Mouse (Mus musculus) hindbrain, embryonic 11.5 days (tissue): ENCODE results near the gene Olfr99. TPM values are rescaled to one million over a fixed set of nuclear protein-coding genes. Genes with fewer than 3 reads are reported as not detected.

Experiments used
- ATAC-seq: fragments of 200-750 bp; cut with Nextera tagmentation; 2 replicates; pipeline ENCODE4 v1.8.0; 2017; ENCODE audit warnings: mild to moderate bottlenecking, moderate TSS enrichment, moderate library complexity; ENCODE audit not compliant: low FRiP score
- DNase-seq: peaks from one replicate; pipeline ENCODE4 v3.0.0-alpha.2; 2015; ENCODE audit warnings: low spot score
- H3K27ac ChIP-seq: fragments of 300-500 bp; sonication (generic); 2 replicates; pipeline ENCODE4 v1.5.1; 2014; ENCODE audit warnings: mild to moderate bottlenecking, low read depth, low read length
- H3K27me3 ChIP-seq: fragments of 300-500 bp; sonication (generic); 2 replicates; pipeline ENCODE4 v1.6.1; 2014; ENCODE audit warnings: mild to moderate bottlenecking, low read length, moderate library complexity, mixed read lengths; ENCODE audit not compliant: control insufficient read depth, insufficient read depth
- H3K36me3 ChIP-seq: fragments of 300-500 bp; sonication (generic); 2 replicates; pipeline ENCODE4 v1.6.1; 2014; ENCODE audit warnings: mild to moderate bottlenecking, low read length, moderate library complexity, mixed read lengths; ENCODE audit not compliant: control insufficient read depth, insufficient read depth
- H3K4me1 ChIP-seq: fragments of 300-500 bp; sonication (generic); replicated peaks from 2 replicates; pipeline ENCODE4 v1.6.1; 2014; ENCODE audit warnings: low read length, mixed read lengths; ENCODE audit not compliant: control insufficient read depth, insufficient read depth
- H3K4me2 ChIP-seq: fragments of 300-500 bp; sonication (generic); replicated peaks from 2 replicates; pipeline ENCODE4 v1.6.1; 2014; ENCODE audit warnings: mild to moderate bottlenecking, low read depth, low read length
- H3K4me3 ChIP-seq: fragments of 300-500 bp; sonication (generic); 2 replicates; pipeline ENCODE4 v1.5.1; 2014; ENCODE audit warnings: low read depth, low read length
- H3K9ac ChIP-seq: fragments of 300-500 bp; sonication (generic); 2 replicates; pipeline ENCODE4 v1.6.1; 2014; ENCODE audit warnings: low read depth, low read length
- H3K9me3 ChIP-seq: fragments of 300-500 bp; sonication (generic); 2 replicates; pipeline ENCODE4 v1.6.1; 2016; ENCODE audit warnings: low read length; ENCODE audit not compliant: control insufficient read depth
- WGBS: fragments of 180-500 bp; shearing (Covaris S2); extraction: QIAGEN DNeasy Blood & Tissue Kit; methylation state at CpG from one replicate; pipeline ENCODE4 v1.1.7; 2014; 5-methylcytosine and 5-hydroxymethylcytosine counted together
- polyA plus RNA-seq: library from polyadenylated mRNA; unstranded; fragments of >200 nt; fragmentation: Nextera tagmentation; extraction: Ambion mirVana; gene quantifications from 2 replicates; pipeline ENCODE4 v1.2.1, GENCODE M21; 2014

The Olfr99 gene
- polyA plus RNA-seq = not detected in 2 replicates

DNA sequence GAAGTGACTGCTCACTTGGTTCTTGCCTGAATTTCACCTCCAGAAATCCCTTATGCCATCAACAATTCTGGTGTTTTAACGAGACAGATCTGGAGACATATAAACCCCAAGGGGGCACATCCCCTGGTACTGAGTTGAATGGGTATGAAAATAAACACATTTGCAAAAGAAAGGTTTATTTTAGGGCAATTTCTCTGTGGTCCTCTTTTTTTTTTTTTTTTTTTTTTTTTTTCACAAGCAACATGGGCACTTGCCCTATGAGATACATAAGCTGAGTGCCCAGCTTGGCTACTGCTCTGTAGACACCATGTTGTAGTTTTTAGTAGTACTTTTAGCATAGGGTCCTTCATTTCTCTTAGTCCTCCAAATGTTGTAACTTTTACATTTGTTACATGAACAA is at the start of gene Olfr99:
Gene Olfr99 (minus strand): TSS at position 101 of the 400 bp plus-strand sequence.
- H3K36me3 ChIP-seq = no peaks in the 10 kb centered on the region
- no peaks in the 10 kb centered on the region for H3K9me3 ChIP-seq
- H3K27me3 ChIP-seq = no peaks in the 10 kb centered on the region
- DNase-seq = no peak
- 79% methylated on average over 1 of the region's 1 CpGs for WGBS
- ATAC-seq = no peak
- H3K9ac ChIP-seq = no peak within 1 kb of the TSS
- H3K4me2 ChIP-seq = no peak within 1 kb of the TSS
- no peak within 1 kb of the TSS for H3K4me3 ChIP-seq
- no peak within 1 kb of the TSS for H3K27ac ChIP-seq
- no peaks in the 10 kb centered on the region for H3K4me1 ChIP-seq

DNA sequence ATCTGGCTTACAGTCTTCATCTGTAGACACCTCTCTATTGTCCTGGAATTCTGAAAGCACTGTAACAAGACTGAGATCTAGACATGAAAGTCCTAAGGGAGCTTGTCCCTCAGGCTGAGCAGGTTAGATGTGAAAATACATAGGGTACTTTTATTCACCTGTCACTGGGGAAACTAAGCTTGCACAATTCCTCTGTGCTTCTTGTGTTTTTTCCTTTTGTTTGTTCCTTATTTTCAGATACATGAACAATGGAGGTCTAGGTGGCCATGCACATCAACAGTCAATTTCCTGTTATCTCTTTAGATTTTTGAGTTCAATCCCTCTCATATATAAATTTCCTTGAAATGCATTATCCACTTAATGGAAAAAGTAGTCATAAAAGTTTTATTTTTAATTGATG is 33.7 kb upstream of the Olfr99 start, which contains the start of gene Olfr102:
Gene Olfr102 (minus strand): TSS at position 101 of the 400 bp plus-strand sequence.
- no peaks in the 10 kb centered on the region for H3K4me1 ChIP-seq
- H3K9me3 ChIP-seq = no peaks in the 10 kb centered on the region
- no peaks in the 10 kb centered on the region for H3K36me3 ChIP-seq
- no peak within 1 kb of the TSS for H3K9ac ChIP-seq
- no peaks in the 10 kb centered on the region for H3K27me3 ChIP-seq
- H3K4me2 ChIP-seq = no peak within 1 kb of the TSS
- no peak within 1 kb of the TSS for H3K27ac ChIP-seq
- DNase-seq = no peak
- no peak within 1 kb of the TSS for H3K4me3 ChIP-seq
- no peak for ATAC-seq

DNA sequence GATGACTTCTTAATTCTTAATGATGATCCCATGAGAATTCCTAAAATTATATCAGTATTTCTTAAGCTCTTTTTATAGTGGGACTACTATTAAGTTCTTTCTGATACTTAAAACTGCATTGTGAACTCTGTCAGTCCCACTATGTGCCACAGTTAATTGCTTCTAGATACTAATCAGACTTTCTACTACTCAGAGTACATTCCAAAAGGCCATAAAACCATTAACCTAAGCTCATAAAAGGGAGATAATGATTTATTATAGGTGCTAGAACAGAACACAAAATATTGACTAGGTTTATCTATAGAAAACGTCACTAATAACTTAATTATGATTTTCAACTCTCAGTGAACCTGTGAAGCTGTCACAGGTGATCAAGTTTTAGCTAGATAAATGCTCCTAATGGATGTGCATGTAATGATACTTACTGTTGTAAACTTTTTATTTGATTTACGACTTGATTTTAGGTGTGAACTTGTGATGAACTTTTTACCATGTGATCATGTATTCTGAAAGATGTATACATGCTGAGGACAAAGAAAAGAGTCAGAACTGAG is 27.0 kb upstream of the Olfr99 start:
- DNase-seq = no peak
- no peak for ATAC-seq
- no peaks in the 10 kb centered on the region for H3K36me3 ChIP-seq
- H3K27ac ChIP-seq = no peak overlapping the region
- H3K27me3 ChIP-seq = no peaks in the 10 kb centered on the region
- H3K4me3 ChIP-seq = no peak overlapping the region
- H3K4me1 ChIP-seq = no peaks in the 10 kb centered on the region
- no peak overlapping the region for H3K4me2 ChIP-seq
- no peak overlapping the region for H3K9ac ChIP-seq
- H3K9me3 ChIP-seq = no peaks in the 10 kb centered on the region
- 50% methylated on average over 2 of the region's 2 CpGs for WGBS

DNA sequence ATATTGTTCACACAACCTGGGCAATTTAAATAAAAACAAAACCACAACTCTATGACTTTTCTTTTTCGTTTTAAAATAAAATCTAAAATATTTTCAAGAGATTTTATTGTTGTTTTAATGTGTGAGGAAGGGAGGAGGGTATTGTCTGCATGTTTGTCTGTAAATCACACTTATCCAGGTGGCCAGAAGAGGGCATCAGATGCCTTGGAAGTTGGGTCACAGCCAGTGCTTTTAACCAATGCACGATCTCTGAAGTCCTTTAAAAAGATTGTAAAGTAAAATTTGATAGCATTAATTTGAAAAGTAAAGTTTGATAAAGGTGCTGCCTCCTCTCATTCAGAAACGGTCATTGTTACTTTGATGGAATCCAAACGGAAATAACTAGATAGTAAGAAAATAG is 25.2 kb upstream of the Olfr99 start:
- Histone ChIP-seq H3K9ac (no peak overlapping the region), H3K27ac (no peak overlapping the region), H3K27me3 (no peaks in the 10 kb centered on the region), H3K9me3 (no peaks in the 10 kb centered on the region), H3K36me3 (no peaks in the 10 kb centered on the region), H3K4me3 (no peak overlapping the region), H3K4me2 (no peak overlapping the region), H3K4me1 (no peaks in the 10 kb centered on the region)
- DNase-seq (peak; percentile 0), ATAC-seq (no peak)
- 48% methylated on average over 4 of the region's 4 CpGs for WGBS

DNA sequence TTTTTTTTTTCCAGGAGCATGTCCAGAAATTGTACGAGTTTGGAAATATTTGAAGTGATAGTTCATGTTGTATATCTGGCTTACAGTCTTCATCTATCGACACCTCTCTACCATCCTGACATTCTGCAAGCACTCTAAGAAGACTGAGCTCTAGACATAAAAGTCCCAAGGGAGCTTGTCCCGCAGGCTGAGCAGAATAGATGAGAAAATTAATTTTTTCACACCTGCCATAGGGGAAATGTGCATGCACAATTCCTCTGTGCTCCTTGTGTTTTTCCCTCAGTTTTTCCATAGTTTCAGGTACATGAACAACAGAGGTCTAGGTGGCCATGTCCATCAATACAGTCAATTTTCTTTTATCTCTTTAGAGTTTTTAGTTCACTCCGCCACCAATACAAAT is 21.0 kb upstream of the Olfr99 start, which contains the start of gene Olfr101:
Gene Olfr101 (minus strand): TSS at position 101 of the 400 bp plus-strand sequence.
- no peaks in the 10 kb centered on the region for H3K4me1 ChIP-seq
- 80% methylated on average over 4 of the region's 4 CpGs for WGBS
- DNase-seq = no peak
- H3K9me3 ChIP-seq = no peaks in the 10 kb centered on the region
- no peak within 1 kb of the TSS for H3K27ac ChIP-seq
- H3K36me3 ChIP-seq = no peaks in the 10 kb centered on the region
- ATAC-seq = no peak
- H3K9ac ChIP-seq = no peak within 1 kb of the TSS
- H3K27me3 ChIP-seq = no peaks in the 10 kb centered on the region
- H3K4me3 ChIP-seq = no peak within 1 kb of the TSS
- no peak within 1 kb of the TSS for H3K4me2 ChIP-seq

DNA sequence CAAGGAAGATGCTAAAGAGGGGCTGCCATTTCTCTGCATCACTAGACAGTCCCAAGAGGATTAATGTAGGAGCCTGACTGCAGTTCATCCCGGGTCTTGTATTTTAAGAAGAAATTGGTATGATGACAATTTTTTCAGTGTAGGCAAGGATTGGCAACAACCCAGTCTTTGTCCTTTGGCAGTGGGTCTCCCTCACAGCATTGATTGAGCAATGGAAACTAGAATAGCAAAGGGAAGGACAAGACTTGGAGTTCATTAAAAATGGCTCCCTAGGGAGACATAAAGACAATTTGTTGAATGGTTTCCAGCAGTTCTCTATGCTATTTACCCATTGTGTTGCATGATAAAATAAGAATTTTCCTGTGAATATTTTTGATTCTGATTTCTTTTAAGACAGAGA is 2.9 kb downstream of the Olfr99 start:
- H3K4me3 ChIP-seq = no peak overlapping the region
- no peaks in the 10 kb centered on the region for H3K4me1 ChIP-seq
- no peaks in the 10 kb centered on the region for H3K36me3 ChIP-seq
- H3K9ac ChIP-seq = no peak overlapping the region
- no peak overlapping the region for H3K27ac ChIP-seq
- no peak for DNase-seq
- no peak for ATAC-seq
- H3K27me3 ChIP-seq = no peaks in the 10 kb centered on the region
- H3K4me2 ChIP-seq = no peak overlapping the region
- 91% methylated on average over 1 of the region's 1 CpGs for WGBS
- no peaks in the 10 kb centered on the region for H3K9me3 ChIP-seq

DNA sequence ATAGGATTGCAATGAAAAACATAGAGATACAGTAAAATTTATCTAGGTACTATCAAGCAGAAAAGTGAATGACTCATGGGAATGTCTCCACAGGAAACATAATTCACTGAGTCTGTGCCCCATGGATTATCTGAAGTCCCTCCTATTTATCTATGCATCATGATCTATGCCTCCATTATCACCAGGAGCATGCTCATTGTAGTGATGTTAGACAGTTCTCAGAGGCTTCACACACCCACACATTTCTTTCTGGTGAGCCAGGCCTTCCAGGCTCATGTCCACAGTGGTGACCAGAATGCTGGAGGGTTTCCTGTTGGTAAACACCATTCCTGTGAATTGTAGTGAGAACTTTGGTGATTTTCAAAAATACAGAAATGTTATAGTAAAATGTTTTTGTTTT is 6.7 kb downstream of the Olfr99 start:
- Histone ChIP-seq H3K27ac (no peak overlapping the region), H3K4me2 (no peak overlapping the region), H3K9me3 (no peaks in the 10 kb centered on the region), H3K4me3 (no peak overlapping the region), H3K27me3 (no peaks in the 10 kb centered on the region), H3K36me3 (no peaks in the 10 kb centered on the region), H3K4me1 (no peaks in the 10 kb centered on the region), H3K9ac (no peak overlapping the region)
- no peak for ATAC-seq
- DNase-seq = no peak

DNA sequence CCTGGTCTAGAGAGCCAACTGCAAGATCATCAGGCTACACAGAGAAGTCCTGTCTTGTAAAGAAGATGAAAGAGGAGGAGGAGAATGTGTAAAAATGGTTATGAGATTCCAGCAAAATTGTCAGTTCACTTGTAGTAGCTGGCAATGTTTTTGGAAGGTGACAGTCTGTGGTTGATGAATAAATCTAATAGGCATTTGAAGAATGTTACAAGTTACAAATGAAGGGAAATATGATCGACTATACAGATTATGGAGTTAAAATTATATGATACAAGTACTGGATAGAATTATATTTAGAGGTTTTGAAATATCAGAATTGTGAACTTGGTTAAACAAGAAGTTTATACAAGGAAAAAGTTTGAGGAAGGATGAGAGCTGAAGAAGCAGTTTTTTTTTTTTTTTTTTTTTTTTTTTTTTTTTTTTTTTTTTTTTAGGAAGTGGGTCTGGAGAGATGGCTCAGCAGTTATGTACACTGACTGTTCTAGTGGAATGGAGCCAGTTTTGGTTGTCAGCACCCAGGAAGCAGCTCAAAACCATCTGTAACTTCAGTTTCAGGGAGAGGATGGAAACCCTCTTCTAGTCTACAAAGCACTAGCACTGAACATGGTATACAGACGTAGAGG is 7.5 kb downstream of the Olfr99 start:
- DNase-seq = no peak
- H3K9ac ChIP-seq = no peak overlapping the region
- H3K9me3 ChIP-seq = no peaks in the 10 kb centered on the region
- H3K4me2 ChIP-seq = no peak overlapping the region
- ATAC-seq = no peak
- H3K4me1 ChIP-seq = no peaks in the 10 kb centered on the region
- H3K27ac ChIP-seq = no peak overlapping the region
- WGBS = 72% methylated on average over 2 of the region's 2 CpGs
- H3K27me3 ChIP-seq = no peaks in the 10 kb centered on the region
- no peak overlapping the region for H3K4me3 ChIP-seq
- H3K36me3 ChIP-seq = no peaks in the 10 kb centered on the region

DNA sequence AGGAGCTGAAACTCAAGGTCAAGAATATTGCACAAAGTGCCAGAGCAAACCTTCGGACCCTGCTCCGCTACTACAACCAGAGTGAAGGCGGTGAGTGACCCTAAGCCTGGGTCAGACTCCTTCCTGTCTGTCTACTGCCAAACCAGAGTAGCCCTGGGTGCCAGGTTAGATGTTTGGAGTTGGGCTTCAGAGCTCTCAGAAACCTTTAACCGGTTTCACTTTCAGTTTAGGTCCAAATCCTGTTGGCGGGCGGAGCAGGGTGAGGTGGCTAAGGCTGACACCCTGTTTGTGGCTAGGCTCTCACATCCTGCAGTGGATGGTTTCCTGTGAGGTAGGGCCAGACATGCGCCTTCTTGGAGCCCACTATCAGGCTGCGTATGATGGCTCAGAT is 12.6 kb downstream of the Olfr99 start:
- H3K9me3 ChIP-seq = no peaks in the 10 kb centered on the region
- 73% methylated on average over 8 of the region's 8 CpGs for WGBS
- H3K27ac ChIP-seq = no peak overlapping the region
- ATAC-seq = peak; percentile 44
- H3K4me3 ChIP-seq = peak overlapping the region; percentile 48
- H3K27me3 ChIP-seq = no peaks in the 10 kb centered on the region
- no peaks in the 10 kb centered on the region for H3K36me3 ChIP-seq
- no peaks in the 10 kb centered on the region for H3K4me1 ChIP-seq
- H3K4me2 ChIP-seq = peak overlapping the region; percentile 80
- no peak for DNase-seq
- H3K9ac ChIP-seq = no peak overlapping the region
